Mouse (Mus musculus): Measurements from ENCODE around the gene Tacc3. TPM values are rescaled to one million over a fixed set of nuclear protein-coding genes. Genes with fewer than 3 reads are reported as not detected.
A peak's percentile ranks its signal among the peaks of the same experiment; 100 is the strongest.

Gene Tacc3
- polyA plus RNA-seq, 1 experiment from 2014 or later, result 67.0 TPM

- no peak overlapping the region for H3K4me2 ChIP-seq (ENCODE audit: low read depth, low read length)
- peaks cover 14% of the 10 kb centered on the region for H3K27me3 ChIP-seq (ENCODE audit: insufficient read depth, low read length)
- H3K4me3 ChIP-seq (ENCODE audit: low read depth, low read length), result no peak overlapping the region
- no peaks in the 10 kb centered on the region for H3K36me3 ChIP-seq (replicated peaks; ENCODE audit: insufficient read depth, low read length)
- TF ChIP-seq EP300 (IDR thresholded peaks at IDR 0.05; ENCODE audit: low read depth), result no peak
- no peak for TF ChIP-seq CTCF (IDR thresholded peaks at IDR 0.05; ENCODE audit: low read depth)
- no peak overlapping the region for H3K9ac ChIP-seq (replicated peaks)
- H3K27ac ChIP-seq (ENCODE audit: low read depth), result no peak overlapping the region
- WGBS (ENCODE audit: insufficient replicate concordance), result 41% methylated on average over 13 of the region's 13 CpGs
- peaks cover 17% of the 10 kb centered on the region; the same call in 1 of the 2 replicates for H3K4me1 ChIP-seq (ENCODE audit: insufficient read depth)
- no peak for ATAC-seq
- DNase-seq, result no peak
- no peaks in the 10 kb centered on the region for H3K9me3 ChIP-seq (ENCODE audit: low read length)
Observed at GRCm38 (mm10) chr5:33700010-33700409, 42.1 kb downstream of the Tacc3 start.

DNA sequence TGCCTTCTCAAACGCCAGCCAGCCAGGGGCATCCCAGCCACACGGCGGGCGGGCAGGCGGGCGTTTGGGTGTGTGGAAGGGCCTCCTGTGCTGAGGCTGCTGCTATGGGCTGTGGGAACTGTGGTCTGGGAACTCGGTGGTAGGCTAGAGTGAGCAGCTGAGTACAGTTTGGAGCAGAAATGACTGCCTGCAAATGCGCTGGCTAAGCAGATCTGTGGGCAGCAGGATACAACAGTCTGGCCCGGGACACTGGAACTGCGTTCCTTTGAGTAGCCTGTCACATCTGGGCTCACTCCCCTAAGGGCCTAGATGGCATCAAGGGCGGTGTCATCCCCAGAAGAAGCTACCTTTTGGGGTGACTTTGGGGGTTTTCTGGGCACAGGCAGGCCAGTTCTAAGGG, 43.9 kb downstream of the Tacc3 start:
- Histone ChIP-seq H3K9me3 (ENCODE audit: low read length) (no peaks in the 10 kb centered on the region), H3K9ac (replicated peaks) (no peak overlapping the region), H3K4me2 (ENCODE audit: low read depth, low read length) (no peak overlapping the region), H3K4me1 (ENCODE audit: insufficient read depth) (peaks cover 21% of the 10 kb centered on the region), H3K27ac (ENCODE audit: low read depth) (no peak overlapping the region), H3K27me3 (ENCODE audit: insufficient read depth, low read length) (no peaks in the 10 kb centered on the region), H3K36me3 (replicated peaks; ENCODE audit: insufficient read depth, low read length) (no peaks in the 10 kb centered on the region), H3K4me3 (ENCODE audit: low read depth, low read length) (no peak overlapping the region)
- WGBS (ENCODE audit: insufficient replicate concordance), result 73% methylated on average over 11 of the region's 11 CpGs
- DNase-seq, result no peak
- no peak for ATAC-seq
- TF ChIP-seq EP300 (IDR thresholded peaks at IDR 0.05; ENCODE audit: low read depth) (no peak), CTCF (IDR thresholded peaks at IDR 0.05; ENCODE audit: low read depth) (no peak)

DNA sequence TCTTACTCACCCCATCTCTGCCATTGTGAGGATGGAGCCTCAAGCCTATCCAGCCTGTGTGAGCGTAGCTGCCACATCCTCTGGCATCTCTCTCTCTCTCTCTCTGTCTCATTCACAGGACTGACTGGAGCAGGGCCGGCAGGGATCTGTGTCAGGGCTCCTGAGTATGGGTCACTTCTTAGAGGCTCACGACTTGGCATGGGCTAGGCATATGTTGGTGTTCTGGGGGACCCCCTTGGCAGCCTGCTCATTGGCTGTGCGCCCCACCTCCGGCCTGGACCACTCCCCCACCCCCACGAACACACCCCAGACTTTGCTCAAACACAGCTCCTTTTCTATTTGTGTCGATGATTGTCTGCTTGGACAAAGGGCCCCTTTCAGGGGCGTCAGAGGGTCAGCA, 46.1 kb downstream of the Tacc3 start:
- no peak overlapping the region for H3K4me3 ChIP-seq (ENCODE audit: low read depth, low read length)
- H3K9ac ChIP-seq (replicated peaks), result no peak overlapping the region
- DNase-seq (no peak), ATAC-seq (no peak)
- H3K27me3 ChIP-seq (ENCODE audit: insufficient read depth, low read length), result no peaks in the 10 kb centered on the region
- TF ChIP-seq CTCF (IDR thresholded peaks at IDR 0.05; ENCODE audit: low read depth) (no peak), EP300 (IDR thresholded peaks at IDR 0.05; ENCODE audit: low read depth) (no peak)
- no peaks in the 10 kb centered on the region for H3K36me3 ChIP-seq (replicated peaks; ENCODE audit: insufficient read depth, low read length)
- no peak overlapping the region for H3K27ac ChIP-seq (ENCODE audit: low read depth)
- no peak overlapping the region for H3K4me2 ChIP-seq (ENCODE audit: low read depth, low read length)
- peaks cover 21% of the 10 kb centered on the region for H3K4me1 ChIP-seq (ENCODE audit: insufficient read depth)
- no peaks in the 10 kb centered on the region for H3K9me3 ChIP-seq (ENCODE audit: low read length)
- WGBS (ENCODE audit: insufficient replicate concordance), result 72% methylated on average over 8 of the region's 8 CpGs

- 57% methylated on average over 11 of the region's 11 CpGs for WGBS (ENCODE audit: insufficient replicate concordance)
Observed at GRCm38 (mm10) chr5:33704945-33705611, 47.1 kb downstream of the Tacc3 start.

DNA sequence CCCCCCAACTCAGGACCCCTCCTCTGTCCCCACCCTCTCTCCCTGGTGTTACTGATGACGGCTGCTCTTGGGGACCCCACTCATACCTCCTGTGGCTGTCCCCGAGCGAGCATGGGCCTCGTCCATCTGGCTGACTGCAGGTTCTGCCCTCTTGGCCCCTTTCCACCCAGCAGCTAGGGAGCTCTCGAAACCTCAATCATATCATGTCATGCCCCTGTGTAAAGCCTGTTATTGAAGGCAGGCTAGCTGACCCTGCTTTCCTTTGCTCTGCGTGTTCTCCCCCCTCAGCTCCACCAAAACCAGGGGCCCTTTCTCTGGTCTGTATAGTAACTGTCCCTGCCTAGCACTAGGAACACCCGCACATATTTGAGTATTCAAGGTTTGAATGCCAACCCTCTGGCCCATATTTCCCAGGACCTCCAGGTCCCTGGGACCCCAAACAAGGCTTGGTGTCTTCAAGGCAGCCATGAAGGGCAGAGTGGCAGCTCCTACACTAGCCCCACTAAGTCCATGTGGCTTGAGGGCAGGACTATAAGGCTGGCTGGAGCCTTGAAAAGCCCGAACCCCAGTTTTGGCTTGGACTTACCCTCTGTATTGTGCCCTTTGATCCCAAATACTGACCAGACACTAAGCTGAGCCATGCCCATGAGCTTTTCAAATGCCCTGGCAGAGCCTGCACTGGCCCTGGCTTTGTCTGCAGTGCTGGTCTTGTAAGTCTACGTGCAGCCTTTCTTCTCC, 47.9 kb downstream of the Tacc3 start:
- no peak overlapping the region for H3K4me3 ChIP-seq (ENCODE audit: low read depth, low read length)
- H3K27ac ChIP-seq (ENCODE audit: low read depth), result no peak overlapping the region
- no peak overlapping the region for H3K9ac ChIP-seq (replicated peaks)
- H3K9me3 ChIP-seq (ENCODE audit: low read length), result no peaks in the 10 kb centered on the region
- no peaks in the 10 kb centered on the region for H3K27me3 ChIP-seq (ENCODE audit: insufficient read depth, low read length)
- no peak overlapping the region for H3K4me2 ChIP-seq (ENCODE audit: low read depth, low read length)
- TF ChIP-seq EP300 (IDR thresholded peaks at IDR 0.05; ENCODE audit: low read depth) (no peak), CTCF (IDR thresholded peaks at IDR 0.05; ENCODE audit: low read depth) (no peak)
- DNase-seq (no peak), ATAC-seq (no peak)
- 51% methylated on average over 9 of the region's 9 CpGs for WGBS (ENCODE audit: insufficient replicate concordance)
- H3K36me3 ChIP-seq (replicated peaks; ENCODE audit: insufficient read depth, low read length), result no peaks in the 10 kb centered on the region
- H3K4me1 ChIP-seq (ENCODE audit: insufficient read depth), result peaks cover 15% of the 10 kb centered on the region

More at GRCm38 (mm10) chr5:33704945-33705611, 47.1 kb downstream of the Tacc3 start:
- no peak overlapping the region for H3K27ac ChIP-seq (ENCODE audit: low read depth)
- H3K4me3 ChIP-seq (ENCODE audit: low read depth, low read length), result no peak overlapping the region
- H3K27me3 ChIP-seq (ENCODE audit: insufficient read depth, low read length), result no peaks in the 10 kb centered on the region
- no peaks in the 10 kb centered on the region for H3K36me3 ChIP-seq (replicated peaks; ENCODE audit: insufficient read depth, low read length)
- ATAC-seq (no peak), DNase-seq (no peak)
- H3K4me1 ChIP-seq (ENCODE audit: insufficient read depth), result peaks cover 18% of the 10 kb centered on the region
- no peaks in the 10 kb centered on the region for H3K9me3 ChIP-seq (ENCODE audit: low read length)
- no peak for TF ChIP-seq CTCF (IDR thresholded peaks at IDR 0.05; ENCODE audit: low read depth)
- TF ChIP-seq EP300 (IDR thresholded peaks at IDR 0.05; ENCODE audit: low read depth), result no peak
- no peak overlapping the region for H3K9ac ChIP-seq (replicated peaks)
- H3K4me2 ChIP-seq (ENCODE audit: low read depth, low read length), result no peak overlapping the region

DNA sequence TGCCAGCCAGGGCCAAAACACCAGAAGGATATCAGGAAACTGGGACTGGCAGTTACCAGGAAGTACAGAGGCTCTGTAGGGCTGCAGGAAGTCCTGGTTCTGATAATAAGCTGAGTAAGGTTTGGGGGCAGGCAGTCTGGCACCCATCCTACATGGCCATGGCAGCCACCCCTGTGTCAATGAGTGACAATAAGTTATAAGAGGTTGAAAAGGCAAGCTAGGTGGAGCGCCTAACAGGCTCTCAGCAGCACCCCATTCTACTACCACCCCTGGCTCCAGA, 48.4 kb downstream of the Tacc3 start:
- Histone ChIP-seq H3K36me3 (replicated peaks; ENCODE audit: insufficient read depth, low read length) (no peaks in the 10 kb centered on the region), H3K9me3 (ENCODE audit: low read length) (no peaks in the 10 kb centered on the region), H3K4me2 (ENCODE audit: low read depth, low read length) (no peak overlapping the region), H3K9ac (replicated peaks) (no peak overlapping the region), H3K4me1 (ENCODE audit: insufficient read depth) (peaks cover 15% of the 10 kb centered on the region), H3K27ac (ENCODE audit: low read depth) (no peak overlapping the region), H3K27me3 (ENCODE audit: insufficient read depth, low read length) (no peaks in the 10 kb centered on the region), H3K4me3 (ENCODE audit: low read depth, low read length) (no peak overlapping the region)
- DNase-seq, result no peak
- no peak for TF ChIP-seq EP300 (IDR thresholded peaks at IDR 0.05; ENCODE audit: low read depth)
- TF ChIP-seq CTCF (IDR thresholded peaks at IDR 0.05; ENCODE audit: low read depth), result no peak
- 0 out of 2 replicates have a peak, but pooled peaks have one; percentile 13 for ATAC-seq
- WGBS (ENCODE audit: insufficient replicate concordance), result 68% methylated on average over 1 of the region's 1 CpGs

Data from liver, postnatal 0 days (tissue).